Mouse (Mus musculus) stomach, embryonic 15.5 days (tissue): ENCODE results near the gene Zap70. TPM values are rescaled to one million over a fixed set of nuclear protein-coding genes. Genes with fewer than 3 reads are reported as not detected.

Source experiments
- ATAC-seq: fragments of 200-750 bp; cut with Nextera tagmentation; 2 replicates; pipeline ENCODE4 v1.8.0; 2017; ENCODE audit warnings: low read depth, moderate number of reproducible peaks, moderate TSS enrichment; ENCODE audit not compliant: insufficient read depth, low FRiP score
- H3K27ac ChIP-seq: fragments of 300-500 bp; sonication (generic); 2 replicates; pipeline ENCODE4 v1.5.1; 2015; ENCODE audit warnings: mild to moderate bottlenecking, inconsistent platforms
- H3K27me3 ChIP-seq: fragments of 300-500 bp; sonication (generic); replicated peaks from 2 replicates; pipeline ENCODE4 v1.6.1; 2015; ENCODE audit warnings: inconsistent platforms
- H3K36me3 ChIP-seq: fragments of 300-500 bp; sonication (generic); 2 replicates; pipeline ENCODE4 v1.6.1; 2015; ENCODE audit warnings: inconsistent platforms
- H3K4me1 ChIP-seq: fragments of 300-500 bp; sonication (generic); 2 replicates; pipeline ENCODE4 v1.6.1; 2015; ENCODE audit warnings: inconsistent platforms
- H3K4me2 ChIP-seq: fragments of 300-500 bp; sonication (generic); 2 replicates; pipeline ENCODE4 v1.6.1; 2015; ENCODE audit warnings: mild to moderate bottlenecking, inconsistent platforms
- H3K4me3 ChIP-seq: fragments of 300-500 bp; sonication (generic); replicated peaks from 2 replicates; pipeline ENCODE4 v1.5.1; 2015; ENCODE audit warnings: inconsistent platforms
- H3K9ac ChIP-seq: fragments of 300-500 bp; sonication (generic); 2 replicates; pipeline ENCODE4 v1.6.1; 2015; ENCODE audit warnings: inconsistent platforms
- H3K9me3 ChIP-seq: fragments of 300-500 bp; sonication (generic); 2 replicates; pipeline ENCODE4 v1.6.1; 2016; ENCODE audit warnings: inconsistent platforms
- WGBS: fragments of 180-500 bp; shearing (Covaris S2); methylation state at CpG from one replicate; pipeline ENCODE4 v1.1.7; 2015; 5-methylcytosine and 5-hydroxymethylcytosine counted together
- polyA plus RNA-seq: library from polyadenylated mRNA; unstranded; fragments of >200 nt; fragmentation: Nextera tagmentation; extraction: Ambion mirVana; gene quantifications from 2 replicates; pipeline ENCODE4 v1.2.1, GENCODE M21; 2015

Zap70 gene
- polyA plus RNA-seq: 0.28 and 0.45 TPM in 2 replicates

DNA sequence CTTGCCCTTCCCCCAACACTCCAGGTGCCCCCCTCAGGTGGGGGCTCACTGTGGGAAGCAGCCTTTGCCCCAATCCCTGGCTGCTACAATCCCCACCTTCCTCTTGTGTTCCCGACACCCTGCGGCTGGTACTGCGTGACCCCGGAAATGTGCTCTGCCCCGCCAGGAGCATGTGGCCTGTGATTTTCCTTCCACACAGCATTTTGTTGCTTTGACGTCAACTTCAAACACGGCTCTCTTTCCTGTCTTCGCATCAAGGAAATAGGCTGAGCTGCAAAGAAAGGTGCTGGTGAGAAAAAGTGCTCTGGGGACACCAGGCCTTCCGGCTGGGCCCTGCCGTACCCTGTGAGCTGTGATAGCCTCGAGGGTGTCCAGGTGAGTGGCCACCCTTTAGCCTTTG, at the start of gene Zap70:
Gene Zap70 (plus strand): TSS at position 231 of the 400 bp plus-strand sequence.
- no peak within 1 kb of the TSS for H3K4me2 ChIP-seq
- WGBS: 82% methylated on average over 11 of the region's 11 CpGs
- no peak within 1 kb of the TSS for H3K27ac ChIP-seq
- H3K4me3 ChIP-seq: no peak within 1 kb of the TSS
- no peaks in the 10 kb centered on the region for H3K27me3 ChIP-seq
- H3K4me1 ChIP-seq: 0 out of 2 replicates have a peak, but pooled peaks cover 1% of the 10 kb centered on the region
- no peaks in the 10 kb centered on the region for H3K9me3 ChIP-seq
- ATAC-seq: no peak
- H3K9ac ChIP-seq: no peak within 1 kb of the TSS
- H3K36me3 ChIP-seq: no peaks in the 10 kb centered on the region

DNA sequence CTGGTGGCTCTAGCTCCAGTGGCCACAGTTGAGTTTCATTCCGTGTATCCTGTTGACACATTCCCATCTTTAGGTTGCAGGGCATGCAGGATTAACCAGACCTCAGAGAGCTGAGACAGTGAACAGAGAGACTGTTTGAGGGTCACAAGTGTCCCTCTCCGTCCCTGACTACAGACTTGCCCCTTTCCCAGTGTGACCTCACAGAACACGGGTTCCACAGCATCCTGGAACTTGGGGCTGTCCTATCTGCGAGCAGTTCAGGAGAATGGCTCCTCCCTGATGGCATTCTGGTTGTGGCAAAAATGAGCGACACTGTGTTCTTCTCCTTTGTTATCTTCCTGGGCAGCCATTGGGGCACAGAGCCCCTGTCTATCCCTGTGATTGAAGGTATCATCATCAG, 47.3 kb upstream of the Zap70 start, which contains the start of gene Actr1b:
Gene Actr1b (minus strand): TSS at position 112 of the 400 bp plus-strand sequence.
- WGBS: 73% methylated on average over 5 of the region's 5 CpGs
- Histone ChIP-seq H3K9ac (no peak within 1 kb of the TSS), H3K4me2 (no peak within 1 kb of the TSS), H3K4me1 (no peaks in the 10 kb centered on the region), H3K27me3 (no peaks in the 10 kb centered on the region), H3K27ac (no peak within 1 kb of the TSS), H3K9me3 (no peaks in the 10 kb centered on the region), H3K36me3 (no peaks in the 10 kb centered on the region), H3K4me3 (no peak within 1 kb of the TSS)
- no peak for ATAC-seq

- Histone ChIP-seq H3K9me3 (no peaks in the 10 kb centered on the region), H3K27ac (no peak overlapping the region), H3K36me3 (no peaks in the 10 kb centered on the region), H3K4me3 (no peak overlapping the region), H3K27me3 (no peaks in the 10 kb centered on the region), H3K4me2 (no peak overlapping the region), H3K9ac (no peak overlapping the region), H3K4me1 (peaks cover 4% of the 10 kb centered on the region; the same call in 1 of the 2 replicates)
- 69% methylated on average over 1 of the region's 1 CpGs for WGBS
- no peak for ATAC-seq
Measured at GRCm38 (mm10) chr1:36718786-36719185, 42.8 kb upstream of the Zap70 start.

GRCm38 (mm10) chr1:36723146-36724056, 38.2 kb upstream of the Zap70 start:
- no peak for ATAC-seq
- Histone ChIP-seq H3K9me3 (no peaks in the 10 kb centered on the region), H3K27ac (no peak overlapping the region), H3K4me1 (peaks cover 4% of the 10 kb centered on the region; the same call in 1 of the 2 replicates), H3K4me2 (no peak overlapping the region), H3K4me3 (no peak overlapping the region), H3K9ac (no peak overlapping the region), H3K36me3 (no peaks in the 10 kb centered on the region), H3K27me3 (no peaks in the 10 kb centered on the region)
- 59% methylated on average over 16 of the region's 16 CpGs for WGBS

DNA sequence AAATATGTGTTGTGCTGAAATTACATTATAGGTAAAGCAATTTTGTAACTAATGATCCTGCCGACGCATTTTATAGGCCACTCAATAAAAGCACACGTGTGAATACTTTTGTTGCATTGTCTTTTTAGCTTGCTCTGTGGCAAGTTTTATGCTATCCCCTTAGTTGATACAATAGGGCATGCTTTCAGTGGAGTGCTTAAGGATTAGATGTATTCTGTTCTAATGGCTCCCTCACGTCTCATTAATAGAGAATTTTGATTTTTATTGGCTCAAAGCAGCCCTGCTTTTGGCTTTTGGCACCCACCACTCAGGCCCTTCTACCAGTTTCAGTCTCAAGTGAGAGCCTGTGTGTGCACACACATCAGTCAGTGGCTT, 37.6 kb upstream of the Zap70 start:
- Histone ChIP-seq H3K27me3 (no peaks in the 10 kb centered on the region), H3K4me3 (no peak overlapping the region), H3K4me2 (no peak overlapping the region), H3K27ac (no peak overlapping the region), H3K36me3 (no peaks in the 10 kb centered on the region), H3K4me1 (peaks cover 4% of the 10 kb centered on the region; the same call in 1 of the 2 replicates), H3K9me3 (no peaks in the 10 kb centered on the region), H3K9ac (no peak overlapping the region)
- WGBS: 73% methylated on average over 4 of the region's 4 CpGs
- ATAC-seq: no peak

- Histone ChIP-seq H3K4me1 (no peaks in the 10 kb centered on the region), H3K9ac (no peak overlapping the region), H3K4me3 (no peak overlapping the region), H3K27ac (no peak overlapping the region), H3K36me3 (no peaks in the 10 kb centered on the region), H3K4me2 (no peak overlapping the region), H3K27me3 (no peaks in the 10 kb centered on the region), H3K9me3 (no peaks in the 10 kb centered on the region)
- ATAC-seq: no peak
- WGBS: 12% methylated on average over 4 of the region's 4 CpGs
Measured at GRCm38 (mm10) chr1:36737300-36737699, 24.3 kb upstream of the Zap70 start.

GRCm38 (mm10) chr1:36739231-36739630, 22.4 kb upstream of the Zap70 start:
- H3K9me3 ChIP-seq: no peaks in the 10 kb centered on the region
- no peak overlapping the region for H3K27ac ChIP-seq
- H3K4me3 ChIP-seq: no peak overlapping the region
- no peak overlapping the region for H3K9ac ChIP-seq
- no peaks in the 10 kb centered on the region for H3K27me3 ChIP-seq
- H3K36me3 ChIP-seq: no peaks in the 10 kb centered on the region
- ATAC-seq: no peak
- no peak overlapping the region for H3K4me2 ChIP-seq
- H3K4me1 ChIP-seq: 0 out of 2 replicates have a peak, but pooled peaks cover 2% of the 10 kb centered on the region
- WGBS: 72% methylated on average over 5 of the region's 5 CpGs

- no peak overlapping the region for H3K9ac ChIP-seq
- no peak overlapping the region for H3K4me2 ChIP-seq
- 0 out of 2 replicates have a peak, but pooled peaks cover 5% of the 10 kb centered on the region for H3K4me1 ChIP-seq
- H3K27ac ChIP-seq: no peak overlapping the region
- H3K4me3 ChIP-seq: no peak overlapping the region
- H3K9me3 ChIP-seq: no peaks in the 10 kb centered on the region
- no peaks in the 10 kb centered on the region for H3K27me3 ChIP-seq
- no peaks in the 10 kb centered on the region for H3K36me3 ChIP-seq
- 69% methylated on average over 9 of the region's 9 CpGs for WGBS
- ATAC-seq: no peak
Measured at GRCm38 (mm10) chr1:36743046-36743445, 18.6 kb upstream of the Zap70 start.

DNA sequence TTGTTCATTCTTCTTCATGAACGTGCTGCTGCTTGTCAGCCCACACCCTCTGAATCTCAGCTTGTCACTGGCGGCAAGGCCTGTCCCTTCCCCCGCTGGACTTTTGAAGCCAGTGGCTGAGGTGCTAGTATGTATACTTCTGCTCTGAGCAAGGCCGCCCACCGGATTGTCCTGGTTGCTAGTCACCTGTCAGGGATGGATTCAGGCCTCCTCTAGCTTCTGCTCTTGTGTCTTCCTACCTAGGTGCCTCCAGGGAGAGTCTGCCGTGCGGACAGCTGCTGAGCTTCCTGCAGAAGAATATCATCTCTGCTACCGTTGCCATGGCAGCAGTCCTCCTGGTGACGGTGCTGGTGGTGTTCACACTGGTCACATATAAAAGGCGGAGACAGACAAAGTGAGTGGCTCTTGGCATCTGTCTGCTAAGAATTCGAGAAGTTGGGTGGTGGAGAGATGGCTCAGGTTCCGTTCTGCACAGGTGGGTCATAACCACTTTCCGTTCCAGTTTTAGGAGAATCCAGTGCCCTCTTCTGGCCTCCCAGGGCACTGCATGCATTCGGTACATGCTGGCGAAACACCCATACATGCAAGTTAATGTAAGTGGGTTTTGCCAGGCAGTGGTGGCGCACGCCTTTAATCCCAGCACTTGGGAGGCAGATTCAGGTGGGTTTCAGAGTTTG, 17.2 kb upstream of the Zap70 start:
- Histone ChIP-seq H3K4me3 (peak overlapping the region; percentile 22; the same call in 1 of the 2 replicates), H3K27me3 (no peaks in the 10 kb centered on the region)
- ATAC-seq: peak; percentile 35; the same call in 1 of the 2 replicates

GRCm38 (mm10) chr1:36745661-36746060, 15.9 kb upstream of the Zap70 start:
- no peak overlapping the region for H3K4me2 ChIP-seq
- H3K4me3 ChIP-seq: no peak overlapping the region
- H3K4me1 ChIP-seq: 0 out of 2 replicates have a peak, but pooled peaks cover 5% of the 10 kb centered on the region
- WGBS: 60% methylated on average over 4 of the region's 4 CpGs
- no peak for ATAC-seq
- H3K27me3 ChIP-seq: no peaks in the 10 kb centered on the region
- no peak overlapping the region for H3K27ac ChIP-seq
- no peak overlapping the region for H3K9ac ChIP-seq
- no peaks in the 10 kb centered on the region for H3K36me3 ChIP-seq
- no peaks in the 10 kb centered on the region for H3K9me3 ChIP-seq

More for the DNA sequence above, 17.2 kb upstream of the Zap70 start:
- 0 out of 2 replicates have a peak, but pooled peaks cover 5% of the 10 kb centered on the region for H3K4me1 ChIP-seq
- peak overlapping the region; percentile 50 for H3K4me2 ChIP-seq
- H3K36me3 ChIP-seq: no peaks in the 10 kb centered on the region
- WGBS: 20% methylated on average over 17 of the region's 17 CpGs
- no peak overlapping the region for H3K9ac ChIP-seq
- H3K9me3 ChIP-seq: no peaks in the 10 kb centered on the region
- no peak overlapping the region for H3K27ac ChIP-seq

GRCm38 (mm10) chr1:36746452-36746851, 15.1 kb upstream of the Zap70 start:
- Histone ChIP-seq H3K4me1 (0 out of 2 replicates have a peak, but pooled peaks cover 5% of the 10 kb centered on the region), H3K36me3 (no peaks in the 10 kb centered on the region), H3K27me3 (no peaks in the 10 kb centered on the region), H3K4me2 (no peak overlapping the region), H3K9me3 (no peaks in the 10 kb centered on the region), H3K27ac (no peak overlapping the region), H3K4me3 (no peak overlapping the region), H3K9ac (no peak overlapping the region)
- ATAC-seq: no peak
- WGBS: 42% methylated on average over 15 of the region's 15 CpGs
